Mouse (Mus musculus) heart, embryonic 16.5 days (tissue): Measurements from ENCODE around the gene Ctsz. TPM values are rescaled to one million over a fixed set of nuclear protein-coding genes. Genes with fewer than 3 reads are reported as not detected.

Experiments used
- ATAC-seq: fragments of 200-750 bp; cut with Nextera tagmentation; replicated peaks from 2 replicates; pipeline ENCODE4 v1.8.0; 2017; ENCODE audit warnings: moderate number of reproducible peaks; ENCODE audit not compliant: insufficient read depth, low FRiP score; ENCODE audit errors: extremely low read depth
- H3K27ac ChIP-seq: fragments of 300-500 bp; sonication (generic); 2 replicates; pipeline ENCODE4 v1.5.1; 2014; ENCODE audit warnings: mild to moderate bottlenecking, low read length, control low read depth, moderate library complexity
- H3K27me3 ChIP-seq: fragments of 300-500 bp; sonication (generic); 2 replicates; pipeline ENCODE4 v1.6.1; 2014; ENCODE audit warnings: low read length, mixed read lengths; ENCODE audit not compliant: control insufficient read depth, insufficient read depth
- H3K36me3 ChIP-seq: fragments of 300-500 bp; sonication (generic); 2 replicates; pipeline ENCODE4 v1.6.1; 2014; ENCODE audit not compliant: control insufficient read depth, insufficient read depth
- H3K4me1 ChIP-seq: fragments of 300-500 bp; sonication (generic); 2 replicates; pipeline ENCODE4 v1.6.1; 2014; ENCODE audit warnings: low read length, mixed read lengths; ENCODE audit not compliant: control insufficient read depth, insufficient read depth
- H3K4me2 ChIP-seq: fragments of 300-500 bp; sonication (generic); 2 replicates; pipeline ENCODE4 v1.6.1; 2014; ENCODE audit warnings: low read depth, mild to moderate bottlenecking, control low read depth, low read length
- H3K4me3 ChIP-seq: fragments of 300-500 bp; sonication (generic); 2 replicates; pipeline ENCODE4 v1.5.1; 2014; ENCODE audit warnings: mild to moderate bottlenecking, control low read depth, low read length
- H3K9ac ChIP-seq: fragments of 300-500 bp; sonication (generic); 2 replicates; pipeline ENCODE4 v1.6.1; 2014; ENCODE audit warnings: low read length, control low read depth
- H3K9me3 ChIP-seq: fragments of 300-500 bp; sonication (generic); replicated peaks from 2 replicates; pipeline ENCODE4 v1.6.1; 2016; ENCODE audit warnings: low read length; ENCODE audit not compliant: control insufficient read depth
- WGBS: fragments of 180-500 bp; shearing (Covaris S2); extraction: QIAGEN DNeasy Blood & Tissue Kit; methylation state at CpG from one replicate; pipeline ENCODE4 v1.1.7; 2014; 5-methylcytosine and 5-hydroxymethylcytosine counted together
- polyA plus RNA-seq: library from polyadenylated mRNA; unstranded; fragments of >200 nt; fragmentation: Nextera tagmentation; extraction: Ambion mirVana; gene quantifications from 2 replicates; pipeline ENCODE4 v1.2.1, GENCODE M21; 2015

The Ctsz gene
- polyA plus RNA-seq, 1 experiment from 2014 or later = 123 TPM

DNA sequence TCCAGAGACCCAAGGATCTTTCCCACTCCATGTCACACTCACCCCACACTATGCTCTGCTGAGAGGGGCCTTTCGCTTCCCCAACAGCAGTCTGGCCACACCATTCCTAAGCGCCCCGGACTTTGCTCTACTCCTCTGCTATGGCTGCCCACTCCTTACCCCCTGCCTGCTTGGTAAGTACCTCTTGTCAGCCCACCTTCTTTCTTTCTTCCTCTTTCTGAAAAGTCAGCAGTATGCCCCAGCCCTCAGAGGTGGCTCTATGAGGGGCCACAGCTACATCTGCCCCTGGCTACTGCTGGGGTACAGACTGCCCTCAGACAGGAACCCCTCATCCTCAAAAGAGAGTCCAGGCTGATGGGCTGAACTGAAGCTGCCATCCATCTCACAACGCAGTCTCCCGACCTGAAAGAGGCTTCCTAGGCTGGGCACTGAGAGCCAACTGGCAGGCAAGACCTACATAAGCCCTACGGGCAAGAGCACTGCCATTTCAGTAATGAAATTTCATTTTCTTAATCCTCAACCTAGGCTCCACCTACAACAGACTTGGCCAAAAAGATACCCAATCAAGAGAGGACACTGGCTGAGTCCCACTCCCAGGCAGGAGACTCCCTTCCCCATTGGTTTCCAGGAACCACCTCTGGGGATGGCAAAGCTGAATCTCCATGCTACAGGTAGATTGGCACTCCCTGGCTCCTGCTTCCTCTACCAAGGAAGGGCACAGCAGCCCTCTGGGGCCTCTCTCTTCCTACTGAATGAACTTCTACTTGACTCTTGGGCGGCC is 1.7 kb downstream of the Ctsz start:
- 90% methylated on average over 7 of the region's 7 CpGs for WGBS
- peak overlapping the region; percentile 77 for H3K4me2 ChIP-seq
- H3K4me3 ChIP-seq = no peak overlapping the region
- H3K27me3 ChIP-seq = no peaks in the 10 kb centered on the region
- no peaks in the 10 kb centered on the region for H3K9me3 ChIP-seq
- H3K27ac ChIP-seq = no peak overlapping the region
- no peak overlapping the region for H3K9ac ChIP-seq
- no peak for ATAC-seq
- peaks cover 20% of the 10 kb centered on the region for H3K4me1 ChIP-seq
- H3K36me3 ChIP-seq = peaks cover 12% of the 10 kb centered on the region

GRCm38 (mm10) chr2:174436076-174436701 is 2.6 kb downstream of the Ctsz start:
- Histone ChIP-seq H3K4me3 (no peak overlapping the region), H3K36me3 (peaks cover 12% of the 10 kb centered on the region), H3K9me3 (no peaks in the 10 kb centered on the region), H3K9ac (no peak overlapping the region), H3K27me3 (no peaks in the 10 kb centered on the region), H3K27ac (no peak overlapping the region), H3K4me1 (peaks cover 20% of the 10 kb centered on the region), H3K4me2 (no peak overlapping the region)
- ATAC-seq = no peak
- 82% methylated on average over 26 of the region's 26 CpGs for WGBS

DNA sequence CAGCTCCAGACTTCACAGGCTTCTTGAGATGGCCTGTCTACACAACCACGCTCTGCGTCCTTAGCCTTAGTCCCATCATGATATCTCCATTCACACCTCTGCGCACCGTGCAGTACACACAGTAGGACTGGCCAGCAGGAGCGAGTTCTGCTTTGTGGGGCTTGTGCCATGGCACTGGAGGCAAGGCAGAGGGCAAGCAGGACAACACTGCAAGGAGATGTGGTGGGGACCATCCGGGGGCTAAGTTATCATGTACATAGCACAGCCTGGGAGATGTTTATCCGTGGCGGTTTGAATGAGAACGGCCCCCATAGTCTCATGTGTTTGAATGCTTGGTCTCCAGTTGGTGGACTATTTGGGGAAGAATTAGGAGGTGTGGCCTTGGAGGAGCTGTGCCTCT is 3.9 kb downstream of the Ctsz start:
- no peaks in the 10 kb centered on the region for H3K9me3 ChIP-seq
- H3K4me3 ChIP-seq = no peak overlapping the region
- ATAC-seq = no peak
- H3K36me3 ChIP-seq = peaks cover 16% of the 10 kb centered on the region
- no peaks in the 10 kb centered on the region for H3K27me3 ChIP-seq
- H3K4me2 ChIP-seq = no peak overlapping the region
- no peak overlapping the region for H3K27ac ChIP-seq
- WGBS = 95% methylated on average over 9 of the region's 9 CpGs
- H3K9ac ChIP-seq = no peak overlapping the region
- H3K4me1 ChIP-seq = peaks cover 20% of the 10 kb centered on the region

GRCm38 (mm10) chr2:174428996-174429591 is 9.7 kb downstream of the Ctsz start:
- H3K36me3 ChIP-seq = peaks cover 56% of the 10 kb centered on the region
- 88% methylated on average over 10 of the region's 10 CpGs for WGBS
- no peak for ATAC-seq
- H3K27ac ChIP-seq = no peak overlapping the region
- H3K4me2 ChIP-seq = no peak overlapping the region
- no peaks in the 10 kb centered on the region for H3K27me3 ChIP-seq
- no peak overlapping the region for H3K4me3 ChIP-seq
- H3K9me3 ChIP-seq = no peaks in the 10 kb centered on the region
- no peak overlapping the region for H3K9ac ChIP-seq
- H3K4me1 ChIP-seq = no peaks in the 10 kb centered on the region

DNA sequence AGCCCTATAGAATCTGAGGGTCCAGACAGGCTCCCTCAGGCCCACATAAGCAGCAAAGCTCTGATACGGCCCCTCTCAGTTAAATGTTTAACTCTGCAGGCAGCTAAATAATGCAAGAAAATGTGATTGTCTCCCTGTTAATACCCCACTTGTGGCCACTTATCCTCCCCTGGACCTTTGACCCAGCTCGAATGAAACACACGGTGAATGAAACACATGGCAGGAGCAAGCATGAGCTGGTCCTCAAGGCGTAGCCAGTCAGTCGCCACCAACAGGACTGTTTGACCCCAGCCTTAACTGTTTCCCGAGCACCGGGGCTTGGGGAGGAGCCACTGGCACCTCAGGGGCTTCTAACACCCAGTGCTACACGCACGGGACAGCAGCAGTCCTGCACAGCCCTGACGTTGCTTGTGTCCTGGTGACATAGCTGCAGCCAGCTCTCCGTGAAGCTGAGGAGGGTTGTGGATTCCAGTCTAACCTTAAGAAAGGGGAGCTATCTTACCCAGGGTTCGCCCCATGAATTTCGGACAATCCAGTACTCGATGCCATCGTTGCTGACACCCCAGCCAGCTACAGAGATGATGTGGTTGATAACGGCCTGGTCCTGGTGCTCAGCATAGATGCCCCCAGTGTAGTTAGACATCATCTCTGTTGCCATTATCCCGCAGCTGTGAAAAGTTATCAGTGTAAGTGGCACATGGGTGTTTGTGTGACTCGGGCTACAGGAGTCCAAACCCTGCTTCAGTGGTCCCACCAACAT is 10.6 kb downstream of the Ctsz start:
- Histone ChIP-seq H3K27me3 (no peaks in the 10 kb centered on the region), H3K4me3 (no peak overlapping the region), H3K27ac (no peak overlapping the region), H3K36me3 (peaks cover 60% of the 10 kb centered on the region), H3K4me1 (no peaks in the 10 kb centered on the region), H3K9me3 (no peaks in the 10 kb centered on the region), H3K4me2 (no peak overlapping the region), H3K9ac (no peak overlapping the region)
- no peak for ATAC-seq
- WGBS = 77% methylated on average over 18 of the region's 18 CpGs

GRCm38 (mm10) chr2:174426856-174427255 is 12.0 kb downstream of the Ctsz start:
- Histone ChIP-seq H3K27ac (no peak overlapping the region), H3K4me2 (no peak overlapping the region), H3K4me1 (no peaks in the 10 kb centered on the region), H3K9me3 (no peaks in the 10 kb centered on the region), H3K27me3 (no peaks in the 10 kb centered on the region), H3K9ac (no peak overlapping the region), H3K36me3 (peaks cover 66% of the 10 kb centered on the region), H3K4me3 (no peak overlapping the region)
- WGBS = 91% methylated on average over 12 of the region's 12 CpGs
- no peak for ATAC-seq

DNA sequence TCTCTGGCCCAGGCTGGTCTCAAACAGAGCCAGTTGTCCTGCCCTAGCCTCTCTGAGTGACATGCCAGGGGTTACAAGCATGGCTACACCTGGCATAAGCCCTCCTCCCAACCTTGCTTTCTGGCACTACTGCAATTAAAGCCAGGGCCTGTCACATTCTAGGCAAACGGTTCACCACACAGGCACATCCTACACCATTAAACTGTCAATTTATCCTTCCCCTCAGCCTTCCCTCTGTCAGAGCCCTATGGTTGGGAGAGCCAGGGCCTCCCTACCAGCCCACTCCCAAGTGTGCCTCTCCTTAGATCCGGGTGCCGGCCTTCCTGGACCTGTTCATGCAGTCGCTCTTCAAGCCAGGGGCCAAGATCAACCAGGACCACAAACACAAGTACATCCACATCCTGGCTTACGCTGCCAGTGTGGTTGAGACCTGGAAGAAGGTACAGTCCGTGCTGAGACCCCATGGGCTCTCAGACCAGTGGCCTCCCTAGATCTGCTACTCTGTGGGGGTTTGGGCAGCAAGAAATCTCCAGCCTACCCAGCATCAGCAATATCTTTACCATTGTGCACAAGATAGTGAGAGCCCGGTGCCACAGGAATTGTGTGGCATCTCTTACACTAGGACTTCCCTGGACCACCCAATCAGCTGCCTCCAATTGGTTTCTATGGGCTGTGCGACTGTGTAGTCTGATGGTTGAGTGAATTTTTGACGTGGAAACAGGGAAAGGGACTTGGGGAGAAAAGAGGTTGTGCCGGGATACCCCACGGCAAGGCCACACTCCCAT is 14.3 kb downstream of the Ctsz start:
- no peak overlapping the region for H3K4me2 ChIP-seq
- H3K27me3 ChIP-seq = no peaks in the 10 kb centered on the region
- ATAC-seq = no peak
- no peaks in the 10 kb centered on the region for H3K4me1 ChIP-seq
- no peaks in the 10 kb centered on the region for H3K9me3 ChIP-seq
- H3K9ac ChIP-seq = no peak overlapping the region
- WGBS = 85% methylated on average over 11 of the region's 11 CpGs
- H3K27ac ChIP-seq = no peak overlapping the region
- peaks cover 68% of the 10 kb centered on the region for H3K36me3 ChIP-seq
- no peak overlapping the region for H3K4me3 ChIP-seq

DNA sequence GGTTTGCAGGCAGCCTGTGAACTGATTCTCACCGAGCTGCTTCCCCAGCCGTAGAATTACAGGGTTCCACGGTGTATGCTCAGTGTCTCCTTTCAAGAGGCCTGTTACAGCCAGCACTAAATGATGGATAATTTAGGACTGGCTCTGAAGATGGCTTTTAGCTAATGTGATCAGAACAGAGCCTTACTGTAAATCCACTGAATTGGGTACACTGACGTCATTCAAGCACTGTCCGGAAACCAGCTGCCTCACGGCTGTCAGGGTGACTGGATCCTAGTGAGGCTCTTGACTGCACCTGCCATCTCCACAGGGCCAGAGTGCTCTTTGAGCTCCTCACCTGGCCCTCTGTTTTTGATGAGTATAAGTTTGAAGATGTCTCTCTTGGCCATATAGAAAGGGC is 17.7 kb downstream of the Ctsz start:
- H3K9me3 ChIP-seq = no peaks in the 10 kb centered on the region
- H3K4me1 ChIP-seq = peaks cover 6% of the 10 kb centered on the region
- no peaks in the 10 kb centered on the region for H3K27me3 ChIP-seq
- H3K27ac ChIP-seq = no peak overlapping the region
- WGBS = 91% methylated on average over 6 of the region's 6 CpGs
- no peak overlapping the region for H3K4me3 ChIP-seq
- ATAC-seq = no peak
- no peak overlapping the region for H3K4me2 ChIP-seq
- no peak overlapping the region for H3K9ac ChIP-seq
- H3K36me3 ChIP-seq = peaks cover 40% of the 10 kb centered on the region
